Mouse (Mus musculus): ENCODE measurements around the gene Cpeb3.
"Not testable (repeated sequence)": the region's sequence is repeated elsewhere in the genome, so short reads cannot be mapped to it uniquely, and the experiment has no call there.

Cpeb3 gene

GRCm38 (mm10) chr19:37088043-37088748 lies 120.2 kb downstream of the Cpeb3 start:
- DNase-seq (ENCODE audit: low spot score in 2 of 2): no peak

DNA sequence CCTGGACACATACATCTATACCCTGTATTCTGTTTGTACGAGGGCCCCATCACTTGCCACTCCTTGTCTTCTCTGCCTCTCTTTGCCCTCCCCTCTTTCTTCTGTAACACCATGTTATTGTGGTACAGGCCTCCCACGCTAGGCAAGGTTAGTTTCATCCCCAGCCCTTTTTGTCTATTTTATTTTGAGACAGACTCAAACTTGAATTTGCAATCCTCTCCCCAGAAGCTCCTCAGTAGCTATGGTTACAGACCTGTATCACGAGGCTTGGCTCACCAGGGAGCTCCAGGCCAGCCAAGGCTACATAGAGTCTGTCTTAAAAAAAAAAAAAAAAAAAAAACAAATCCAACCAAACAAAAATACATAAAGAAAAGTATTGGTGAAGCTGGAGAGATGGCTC lies 123.9 kb downstream of the Cpeb3 start:
- DNase-seq (ENCODE audit: low spot score in 2 of 2): no peak

DNA sequence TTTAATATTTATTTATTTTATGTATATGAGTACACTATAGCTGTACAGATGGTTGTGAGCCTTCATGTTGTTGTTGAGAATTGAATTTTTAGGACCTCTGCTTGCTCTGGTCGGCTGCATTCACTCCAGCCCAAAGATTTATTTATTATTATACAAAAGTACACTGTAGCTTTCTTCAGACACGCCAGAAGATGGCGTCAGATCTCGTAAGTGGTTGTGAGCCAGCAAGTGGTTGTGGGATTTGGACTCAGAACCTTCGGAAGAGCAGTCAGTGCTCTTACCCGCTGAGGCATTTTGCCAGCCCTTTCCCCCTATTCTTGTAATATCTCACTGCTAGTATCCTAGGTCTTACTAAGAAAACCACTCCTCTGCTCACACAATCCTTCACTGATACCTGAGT lies 126.9 kb downstream of the Cpeb3 start:
- DNase-seq (ENCODE audit: low spot score in 2 of 2): no peak

- no peak for DNase-seq (ENCODE audit: low spot score in 2 of 2)
Measured at GRCm38 (mm10) chr19:37079151-37079550, 129.2 kb downstream of the Cpeb3 start.

DNA sequence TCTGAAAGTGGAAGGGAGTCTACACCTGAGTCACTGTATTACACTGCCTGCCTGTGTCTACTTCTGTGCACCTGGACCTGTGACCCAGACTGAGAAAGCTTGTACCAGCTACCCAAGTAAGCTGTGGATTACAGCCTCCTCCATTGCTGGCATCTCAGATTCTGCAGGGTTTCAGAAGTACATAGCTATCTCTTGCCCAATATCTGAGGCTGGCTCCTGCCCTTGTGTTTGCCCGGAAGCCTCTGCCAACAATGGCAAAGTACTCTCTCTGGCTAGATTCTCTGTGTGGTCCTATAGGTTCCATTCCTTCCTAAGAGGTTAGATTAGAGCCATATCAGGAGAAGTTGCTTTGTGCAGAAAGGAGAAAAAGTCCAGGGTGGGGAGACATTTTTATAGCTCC lies 129.8 kb downstream of the Cpeb3 start:
- no peak for DNase-seq (ENCODE audit: low spot score in 2 of 2)

GRCm38 (mm10) chr19:37078064-37078463 lies 130.3 kb downstream of the Cpeb3 start:
- DNase-seq (ENCODE audit: low spot score in 2 of 2): no peak

DNA sequence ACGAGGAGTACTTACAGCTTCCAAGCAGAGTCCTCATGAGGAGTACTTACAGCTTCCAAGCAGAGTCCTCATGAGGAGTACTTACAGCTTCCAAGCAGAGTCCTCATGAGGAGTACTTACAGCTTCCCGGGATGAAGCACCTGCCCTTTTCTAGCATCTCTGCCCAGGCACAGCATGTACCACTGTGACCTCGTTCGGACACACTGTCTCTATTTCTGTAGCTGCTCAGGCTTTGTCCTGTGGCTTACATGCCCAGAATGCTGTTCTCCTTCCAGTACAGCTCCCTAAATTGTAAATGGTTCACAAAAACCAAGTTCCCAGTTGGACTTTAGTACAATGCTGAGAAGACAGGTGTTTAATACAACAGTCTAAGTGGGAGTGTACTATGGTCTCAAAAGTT lies 131.1 kb downstream of the Cpeb3 start:
- DNase-seq (ENCODE audit: low spot score in 2 of 2): not testable (repeated sequence)

GRCm38 (mm10) chr19:37076646-37077045 lies 131.8 kb downstream of the Cpeb3 start:
- DNase-seq (ENCODE audit: low spot score in 2 of 2): no peak

GRCm38 (mm10) chr19:37076116-37076515 lies 132.3 kb downstream of the Cpeb3 start:
- DNase-seq (ENCODE audit: low spot score in 2 of 2): no peak

DNA sequence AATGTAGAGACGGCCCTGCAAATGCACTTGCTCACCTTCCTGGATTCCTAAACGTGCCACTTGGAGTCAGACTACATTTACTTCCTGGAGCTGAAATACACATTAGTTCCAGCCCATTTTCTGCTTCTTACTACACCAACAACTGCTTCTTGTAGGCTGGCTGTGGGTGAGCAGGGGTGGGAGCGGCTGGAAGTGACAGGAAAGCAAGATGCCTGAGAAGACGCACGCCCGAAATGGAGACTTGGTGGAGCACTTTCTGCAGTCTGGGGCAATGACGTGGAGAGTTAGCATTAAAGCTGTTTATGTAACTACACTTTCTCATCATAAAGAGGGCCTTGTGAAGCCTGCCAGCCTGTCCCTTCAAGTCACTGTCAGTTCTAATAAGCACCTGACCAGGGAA lies 132.7 kb downstream of the Cpeb3 start:
- no peak for DNase-seq (ENCODE audit: low spot score in 2 of 2)

- no peak for DNase-seq (ENCODE audit: low spot score in 2 of 2)
Measured at GRCm38 (mm10) chr19:37074726-37075125, 133.7 kb downstream of the Cpeb3 start.

- no peak for DNase-seq (ENCODE audit: low spot score in 2 of 2)
Measured at GRCm38 (mm10) chr19:37074276-37074675, 134.1 kb downstream of the Cpeb3 start.

DNA sequence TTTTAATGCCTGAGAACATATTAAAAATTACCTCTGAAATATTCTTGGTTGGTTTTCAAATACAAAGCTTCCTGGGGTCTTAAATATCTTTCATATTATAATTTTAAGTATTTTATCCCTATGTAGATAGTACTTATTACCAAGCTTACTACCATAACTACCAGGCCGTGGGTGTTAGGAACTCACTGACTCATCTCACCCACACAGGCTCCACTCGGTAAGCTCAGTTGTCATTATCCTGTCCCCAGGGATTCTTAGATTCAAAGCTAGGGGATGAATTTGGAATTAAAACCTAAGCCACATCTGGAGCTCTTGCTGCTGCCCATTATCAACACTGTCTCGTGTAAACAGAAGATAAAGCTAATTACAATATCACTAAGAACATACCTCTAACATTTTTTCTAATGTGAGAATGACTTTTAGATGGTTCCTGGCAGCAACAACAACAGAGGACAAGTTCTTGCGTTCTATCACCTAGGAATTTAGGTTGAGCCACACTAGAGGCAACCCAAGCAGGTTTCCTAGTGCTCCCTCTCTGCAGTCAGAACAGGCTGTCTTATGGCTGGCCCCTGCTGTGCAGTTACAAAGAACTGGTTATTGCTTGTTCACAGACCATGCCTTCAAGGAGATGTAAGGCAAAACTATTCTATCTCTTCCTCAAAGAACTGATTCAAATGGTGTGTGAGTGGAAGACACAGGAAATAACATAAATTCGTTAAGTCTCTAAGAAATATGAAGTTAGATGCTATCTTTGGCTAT lies 135.4 kb downstream of the Cpeb3 start:
- no peak for DNase-seq (ENCODE audit: low spot score in 2 of 2)

DNA sequence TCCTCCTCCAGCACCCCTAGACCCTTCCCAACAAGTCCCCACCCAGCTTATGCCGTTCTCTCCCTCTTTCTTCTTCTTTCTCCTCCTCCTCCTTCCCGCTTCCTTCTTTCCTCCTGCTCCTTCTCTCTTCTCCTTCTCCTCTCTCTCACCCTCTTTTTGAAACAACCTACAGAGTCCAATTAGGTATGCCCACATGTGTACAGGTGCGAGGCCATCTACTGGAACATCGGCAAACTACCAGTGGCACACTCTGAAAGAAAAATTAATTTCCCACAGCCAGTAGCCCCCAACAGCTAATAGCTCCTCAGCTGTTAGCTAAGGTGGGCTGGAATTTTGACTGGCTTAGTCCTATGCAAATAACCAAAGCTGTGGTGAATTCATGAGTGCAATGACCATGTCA lies 139.2 kb downstream of the Cpeb3 start:
- DNase-seq (ENCODE audit: low spot score in 2 of 2): no peak

DNA sequence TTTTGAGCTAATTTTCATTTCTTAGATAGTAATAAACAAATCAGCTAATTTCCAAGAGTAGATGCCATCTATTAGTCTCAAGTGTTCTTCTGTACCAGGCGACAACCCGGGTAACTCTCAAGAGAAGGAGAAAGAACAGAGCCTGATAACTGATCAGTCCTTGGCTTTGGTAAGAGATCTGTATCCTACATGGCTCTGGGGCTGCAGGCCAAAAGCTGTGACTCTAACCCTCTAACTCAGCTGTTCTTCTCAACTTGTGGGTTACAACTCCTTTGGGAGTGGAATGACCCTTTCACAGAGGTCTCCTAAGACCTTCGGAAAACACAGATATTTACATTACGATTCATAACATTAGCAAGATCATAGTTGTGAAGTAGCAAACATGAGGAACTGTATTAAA lies 148.3 kb downstream of the Cpeb3 start:
- DNase-seq (ENCODE audit: low spot score in 2 of 2): no peak

DNA sequence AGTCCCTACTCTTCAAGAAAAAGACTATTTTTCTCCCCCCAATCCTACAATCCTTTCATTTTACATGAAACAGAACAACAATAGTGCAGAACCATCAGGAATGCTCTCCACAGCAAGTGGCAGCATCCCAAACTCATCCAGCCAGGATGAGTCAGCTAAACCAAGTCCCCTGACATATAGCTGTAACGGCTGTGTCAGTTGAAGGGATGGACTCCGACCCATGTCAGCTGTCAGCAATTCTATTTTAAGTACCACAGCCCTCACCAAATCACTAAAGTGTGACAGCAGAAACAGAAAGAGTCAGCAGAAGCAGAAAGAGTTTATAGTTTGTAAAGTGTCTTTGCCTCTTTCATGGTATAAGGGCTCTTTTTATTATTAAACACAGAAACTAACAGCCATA lies 148.8 kb downstream of the Cpeb3 start:
- no peak for DNase-seq (ENCODE audit: low spot score in 2 of 2)

- no peak for DNase-seq (ENCODE audit: low spot score in 2 of 2)
Measured at GRCm38 (mm10) chr19:37057161-37057905, 151.1 kb downstream of the Cpeb3 start.

DNA sequence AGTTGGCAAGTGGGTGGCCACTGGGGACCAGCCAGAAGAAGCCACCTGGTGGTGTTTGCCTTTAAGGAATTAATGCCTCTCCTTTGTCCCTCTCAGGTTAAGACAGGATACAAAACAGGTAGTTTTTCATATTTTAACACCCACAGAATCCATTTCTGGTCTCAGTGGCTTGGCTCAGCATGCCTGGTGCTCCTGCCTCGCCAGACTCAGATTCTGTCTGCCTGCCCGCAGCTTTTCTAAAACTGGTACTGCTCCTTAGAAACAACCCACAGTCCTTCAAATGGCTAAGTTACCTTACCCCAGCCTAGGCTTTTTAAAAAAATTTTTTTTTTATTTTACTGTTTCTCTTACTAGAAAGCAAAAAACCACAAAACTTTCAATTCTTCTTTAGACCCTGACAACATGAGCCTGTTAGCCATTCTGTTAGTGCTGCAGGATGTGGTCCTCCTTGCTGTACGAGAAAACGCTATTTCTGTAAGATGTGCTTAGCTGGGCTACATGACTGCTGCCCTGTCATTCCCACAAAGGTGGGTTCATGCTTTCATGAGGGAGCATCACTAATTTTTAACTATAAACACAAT lies 152.3 kb downstream of the Cpeb3 start:
- DNase-seq (ENCODE audit: low spot score in 2 of 2): no peak

- peak in 1 of 2 experiments; percentile 33 for DNase-seq (ENCODE audit: low spot score in 2 of 2)
Measured at GRCm38 (mm10) chr19:37050643-37051345, 157.6 kb downstream of the Cpeb3 start.

GRCm38 (mm10) chr19:37048507-37048906 lies 159.9 kb downstream of the Cpeb3 start:
- no peak for DNase-seq (ENCODE audit: low spot score in 2 of 2)

DNA sequence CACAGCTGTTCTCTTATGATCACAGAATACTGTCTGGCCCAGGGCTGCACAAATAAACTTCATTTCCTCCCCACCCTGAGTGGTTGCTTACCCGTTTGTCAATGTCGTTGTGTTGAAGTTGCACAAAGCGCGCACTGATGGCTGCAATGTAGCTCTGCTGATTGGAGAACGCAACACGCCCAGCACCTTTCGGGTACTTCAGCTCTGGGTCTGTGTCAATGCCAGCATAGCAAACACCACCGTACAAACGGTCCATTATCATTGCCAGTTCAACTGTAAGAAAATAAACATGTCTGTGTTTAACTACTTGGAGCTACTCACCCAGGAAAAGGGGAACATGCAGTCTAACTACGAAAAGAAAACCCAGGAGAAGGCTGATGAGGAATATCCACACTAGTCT lies 164.0 kb downstream of the Cpeb3 start:
- DNase-seq (ENCODE audit: low spot score in 2 of 2): no peak

- no peak for DNase-seq (ENCODE audit: low spot score in 2 of 2)
Measured at GRCm38 (mm10) chr19:37040906-37041305, 167.5 kb downstream of the Cpeb3 start.
